Mouse (Mus musculus): ENCODE data around the gene Chpt1.

The Chpt1 gene

GRCm38 (mm10) chr10:88404220-88404619 is 99.7 kb downstream of the Chpt1 start:
- no peak for DNase-seq (ENCODE audit: low spot score)

GRCm38 (mm10) chr10:88403021-88403420 is 100.9 kb downstream of the Chpt1 start:
- DNase-seq (ENCODE audit: low spot score): no peak

Measured in ovary, postnatal 10 days (tissue).